Mouse (Mus musculus) ovary, postnatal 10 days (tissue): Measurements from ENCODE around the gene Hoxb1.

Source experiments
- DNase-seq: peaks from one replicate; pipeline ENCODE4 v3.0.0; 2022; ENCODE audit warnings: low spot score

Hoxb1 gene

DNA sequence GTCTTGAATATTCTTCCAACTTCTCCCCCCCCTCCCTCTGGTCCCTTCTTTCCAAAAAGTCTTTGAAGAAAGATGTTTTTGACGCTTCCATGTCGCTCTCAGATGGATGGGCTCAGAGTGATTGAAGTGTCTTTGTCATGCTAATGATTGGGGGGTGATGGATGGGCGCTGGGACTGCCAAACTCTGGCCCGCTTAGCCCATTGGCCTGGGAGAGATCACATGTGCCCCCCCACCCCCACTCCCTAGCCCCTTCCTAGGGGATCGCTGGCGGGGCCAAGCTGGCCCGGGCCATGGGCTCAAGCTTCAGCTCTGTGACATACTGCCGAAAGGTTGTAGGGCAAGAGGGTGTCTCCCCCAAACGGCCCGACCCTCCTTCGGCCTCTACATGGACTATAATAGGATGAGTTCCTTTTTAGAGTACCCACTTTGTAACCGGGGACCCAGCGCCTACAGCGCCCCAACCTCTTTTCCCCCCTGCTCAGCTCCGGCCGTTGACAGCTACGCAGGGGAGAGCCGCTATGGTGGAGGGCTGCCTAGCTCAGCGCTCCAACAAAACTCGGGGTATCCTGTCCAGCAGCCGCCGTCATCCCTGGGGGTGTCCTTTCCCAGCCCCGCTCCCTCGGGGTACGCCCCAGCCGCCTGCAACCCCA is at the start of gene Hoxb1:
Gene Hoxb1 (plus strand): TSS at position 312 of the 651 bp plus-strand sequence.
- DNase-seq, result no peak

DNA sequence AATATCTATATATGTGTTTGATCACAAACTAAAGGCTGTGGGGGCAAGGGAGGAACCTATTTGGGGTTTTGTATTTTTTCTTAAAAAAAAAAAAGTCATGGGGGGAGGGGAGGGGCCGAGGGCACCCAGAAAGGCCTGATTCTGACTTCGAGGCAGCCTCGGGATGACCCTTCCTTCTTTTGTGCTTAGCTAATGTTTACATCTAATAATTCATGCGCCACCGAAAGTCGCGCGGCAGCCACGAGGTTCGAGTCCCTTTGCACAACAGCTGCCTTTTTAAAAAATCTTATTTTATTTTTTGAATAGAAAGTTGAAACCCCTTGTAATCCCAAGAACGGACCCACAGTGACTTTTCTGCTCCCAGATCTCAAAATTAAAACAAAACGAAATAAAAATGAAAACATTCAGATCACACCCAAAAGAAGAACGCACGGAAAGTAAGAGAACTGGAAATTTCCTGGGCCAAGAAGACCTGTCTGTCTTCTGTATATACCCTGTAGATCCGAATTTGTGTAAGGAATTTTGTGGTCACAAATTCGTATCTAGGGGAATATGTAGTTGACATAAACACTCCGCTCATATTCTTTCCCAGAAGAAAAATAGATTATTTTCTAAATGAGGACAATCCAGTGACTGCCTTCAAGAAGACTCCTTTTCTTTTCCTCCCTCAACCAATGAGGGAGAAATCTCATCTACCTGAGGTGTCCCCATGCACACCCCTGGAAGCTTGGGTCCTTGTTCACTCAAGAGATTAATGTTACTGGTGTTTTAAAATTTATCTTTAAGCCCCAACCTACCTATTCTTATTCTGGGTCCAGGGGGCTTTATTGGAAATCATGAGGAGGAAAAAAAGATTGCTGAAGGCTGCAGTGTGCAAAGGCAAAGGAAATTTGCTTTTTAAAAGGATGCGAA is 48.6 kb upstream of the Hoxb1 start:
- DNase-seq, result no peak

DNA sequence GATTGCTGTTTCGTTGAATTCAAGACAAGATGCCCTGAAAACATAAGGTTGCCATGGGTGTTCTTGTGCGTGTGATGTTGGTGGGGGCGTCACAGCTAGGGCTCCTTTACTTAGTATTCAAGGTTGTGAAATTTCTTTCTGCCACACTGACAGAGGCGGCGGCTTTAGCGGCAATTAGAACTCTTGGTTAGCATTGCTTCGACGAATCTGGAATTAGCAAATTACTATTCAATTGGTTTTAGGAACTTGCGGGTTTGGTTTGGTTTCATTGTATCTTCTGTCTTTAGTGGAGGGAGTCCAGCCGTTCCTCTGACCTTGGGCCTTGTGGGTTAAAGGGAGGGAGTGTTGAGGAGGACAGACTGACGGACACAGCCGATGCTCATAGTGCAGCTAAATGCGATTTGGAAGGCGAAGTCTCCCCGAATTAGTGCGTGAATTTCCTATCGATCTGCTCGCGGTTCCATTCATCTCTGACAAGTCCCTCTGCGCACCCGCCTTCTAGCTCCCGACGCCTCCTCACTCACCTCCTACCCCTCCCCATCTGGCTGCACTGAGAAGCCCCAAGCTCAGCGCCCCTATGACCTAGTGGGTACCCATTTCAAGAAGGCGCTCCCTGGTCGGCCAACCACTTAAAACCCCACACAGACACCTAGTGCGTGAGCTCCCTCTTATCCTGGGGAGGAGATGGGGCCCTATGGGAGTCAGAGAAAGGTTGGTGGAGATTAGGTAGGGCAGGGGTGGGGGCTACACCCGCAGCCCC is 47.8 kb upstream of the Hoxb1 start, which contains the start of gene Hoxb4:
Gene Hoxb4 (plus strand): TSS at position 660 of the 760 bp plus-strand sequence.
- no peak for DNase-seq

DNA sequence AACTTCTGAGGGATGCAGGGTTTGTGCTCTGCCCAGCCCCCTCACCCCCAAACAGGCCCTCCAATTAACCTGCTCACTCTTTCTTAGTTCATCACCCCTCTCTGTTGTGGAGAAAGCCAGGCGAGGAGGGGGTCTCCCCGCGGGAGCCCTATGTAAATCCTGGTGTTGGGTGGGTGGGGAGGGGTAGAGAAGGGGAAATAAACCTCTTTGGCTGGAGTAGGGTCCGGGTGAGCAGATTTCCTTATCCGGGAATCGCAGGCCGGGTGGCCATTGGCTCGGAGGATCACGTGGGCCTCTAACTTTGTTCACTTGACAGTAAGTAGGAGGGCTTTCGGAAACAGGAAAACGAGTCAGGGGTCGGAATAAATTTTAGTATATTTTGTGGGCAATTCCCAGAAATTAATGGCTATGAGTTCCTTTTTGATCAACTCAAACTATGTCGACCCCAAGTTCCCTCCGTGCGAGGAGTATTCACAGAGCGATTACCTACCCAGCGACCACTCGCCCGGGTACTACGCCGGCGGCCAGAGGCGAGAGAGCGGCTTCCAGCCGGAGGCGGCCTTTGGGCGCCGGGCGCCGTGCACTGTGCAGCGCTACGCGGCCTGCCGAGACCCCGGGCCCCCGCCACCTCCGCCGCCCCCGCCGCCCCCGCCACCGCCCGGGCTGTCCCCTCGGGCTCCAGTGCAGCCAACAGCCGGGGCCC is 47.0 kb upstream of the Hoxb1 start:
- no peak for DNase-seq

DNA sequence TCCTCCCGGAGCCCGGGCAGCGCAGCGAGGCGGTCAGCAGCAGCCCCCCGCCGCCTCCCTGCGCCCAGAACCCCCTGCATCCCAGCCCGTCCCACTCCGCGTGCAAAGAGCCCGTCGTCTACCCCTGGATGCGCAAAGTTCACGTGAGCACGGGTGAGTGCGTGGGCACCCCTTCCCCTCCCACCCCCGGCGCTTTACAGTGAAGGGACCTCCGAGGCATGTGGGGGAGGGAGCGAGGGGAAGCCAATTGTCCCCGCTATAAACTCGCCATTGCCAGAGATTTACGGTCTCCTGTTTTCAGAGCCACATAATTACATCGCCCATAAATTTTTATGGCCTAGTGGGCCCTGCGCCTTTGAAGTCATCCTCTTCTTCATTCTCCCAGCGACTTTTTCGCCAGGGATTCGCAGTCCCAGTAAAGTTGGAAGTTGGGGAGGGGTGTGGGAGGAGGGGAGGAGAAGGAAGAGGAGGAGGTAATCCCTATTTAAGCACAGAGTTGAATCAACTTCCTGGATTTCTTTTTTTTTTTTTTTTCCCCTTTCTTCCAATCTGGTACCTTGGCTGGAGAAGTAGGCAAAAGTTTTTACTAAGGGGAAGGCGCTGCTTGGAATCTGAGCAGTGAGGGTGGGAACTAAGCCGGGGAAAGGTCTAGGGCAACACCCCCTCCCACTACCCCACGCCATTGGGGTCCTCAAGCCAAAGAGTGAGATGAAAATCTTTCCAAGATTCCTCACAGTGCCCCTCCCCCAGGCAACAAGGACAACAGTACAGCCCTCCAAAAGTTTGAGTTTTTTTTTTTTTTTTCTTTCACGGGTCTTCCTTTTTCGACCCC is 46.3 kb upstream of the Hoxb1 start:
- DNase-seq, result no peak

DNA sequence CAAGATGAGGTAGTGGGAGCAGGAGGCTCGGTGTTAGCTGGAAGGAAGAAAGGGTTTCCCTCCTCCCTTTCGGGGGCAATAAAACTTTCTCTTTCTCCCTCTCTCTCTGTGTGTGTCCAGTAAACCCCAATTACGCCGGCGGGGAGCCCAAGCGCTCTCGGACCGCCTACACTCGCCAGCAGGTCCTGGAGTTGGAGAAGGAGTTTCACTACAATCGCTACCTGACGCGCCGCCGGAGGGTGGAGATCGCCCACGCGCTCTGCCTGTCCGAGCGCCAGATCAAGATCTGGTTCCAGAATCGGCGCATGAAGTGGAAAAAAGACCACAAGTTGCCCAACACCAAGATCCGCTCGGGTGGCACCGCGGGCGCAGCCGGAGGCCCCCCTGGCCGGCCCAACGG is 45.6 kb upstream of the Hoxb1 start:
- DNase-seq, result no peak

DNA sequence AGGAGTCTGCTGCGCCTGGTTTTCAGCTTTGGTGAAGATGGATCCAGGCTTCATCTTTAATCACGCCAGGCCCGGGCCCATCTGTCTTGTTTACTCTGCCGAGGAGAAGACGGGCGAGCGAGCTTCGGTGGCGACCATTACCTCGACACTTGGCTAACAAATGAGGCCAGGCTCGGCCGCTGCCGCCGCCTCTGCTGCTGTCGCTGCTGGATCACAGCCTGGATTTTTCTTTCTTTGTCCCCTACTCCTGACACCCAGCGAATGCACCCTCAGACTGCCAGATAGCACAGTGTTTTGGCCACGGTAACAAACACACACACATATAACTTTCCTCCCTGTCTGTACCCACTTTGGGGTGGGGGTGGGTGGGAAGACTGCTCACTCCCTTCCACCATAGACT is 44.9 kb upstream of the Hoxb1 start:
- DNase-seq, result no peak

DNA sequence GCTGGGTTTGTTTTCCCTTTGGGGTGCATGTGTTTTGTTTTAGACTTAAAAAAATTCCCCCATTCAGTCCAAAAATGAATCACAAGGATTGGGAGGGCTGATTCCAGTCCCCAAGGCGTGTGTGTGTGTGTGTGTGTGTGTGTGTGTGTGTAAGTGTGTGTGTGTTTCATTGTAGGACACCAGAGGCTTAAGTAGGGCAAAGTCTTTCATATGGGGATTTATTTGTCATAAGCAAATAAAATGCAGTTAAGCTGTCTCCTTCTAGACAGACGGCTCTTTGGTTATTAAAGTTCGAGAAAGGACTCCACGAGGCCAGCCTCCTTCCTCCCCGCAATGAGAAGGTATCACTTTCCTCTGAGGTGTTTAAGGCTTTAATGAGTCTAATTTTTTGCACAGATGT is 43.7 kb upstream of the Hoxb1 start:
- DNase-seq, result no peak

DNA sequence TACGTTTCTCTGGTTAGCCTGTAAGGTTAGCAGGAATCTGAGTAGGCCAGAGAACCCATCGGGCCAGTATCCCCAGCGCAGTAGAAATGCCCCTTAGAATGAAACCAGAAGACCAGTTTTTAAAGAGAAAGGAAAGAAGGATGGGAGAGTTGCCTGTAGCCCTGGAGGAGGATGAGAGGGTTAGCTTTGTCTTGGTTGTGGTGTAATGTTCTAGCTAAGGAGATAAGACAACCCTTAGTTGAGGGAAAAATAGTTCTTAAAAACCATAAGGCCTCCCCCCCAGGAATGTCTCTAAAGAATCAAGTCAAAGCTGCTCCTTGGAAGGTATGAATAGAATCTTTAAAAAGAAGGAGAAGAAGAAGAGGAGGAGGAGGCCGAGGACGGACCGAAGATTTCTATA is 42.8 kb upstream of the Hoxb1 start:
- DNase-seq, result no peak

DNA sequence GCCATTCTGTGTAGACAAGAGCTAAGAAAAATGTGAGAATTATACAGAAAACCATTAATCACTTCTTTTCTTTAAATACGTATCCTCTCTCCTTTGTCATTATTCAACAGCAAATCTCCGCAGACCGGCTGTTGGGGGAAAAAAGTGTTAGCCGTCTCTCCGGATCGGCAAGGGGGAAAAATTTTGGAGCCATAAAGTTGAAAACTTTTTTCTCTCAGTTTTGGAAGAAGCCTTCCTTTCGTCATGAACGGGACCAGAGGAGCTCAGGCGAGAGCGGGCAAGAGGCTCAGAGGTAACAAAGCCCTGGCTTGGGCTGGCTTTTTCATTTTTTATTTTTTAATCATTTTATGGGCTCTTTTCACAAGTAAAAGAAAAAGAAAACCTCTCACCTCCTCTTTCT is 42.4 kb upstream of the Hoxb1 start, which contains the start of gene Hoxb3:
Gene Hoxb3 (plus strand): TSS at position 173 of the 400 bp plus-strand sequence.
- no peak for DNase-seq

DNA sequence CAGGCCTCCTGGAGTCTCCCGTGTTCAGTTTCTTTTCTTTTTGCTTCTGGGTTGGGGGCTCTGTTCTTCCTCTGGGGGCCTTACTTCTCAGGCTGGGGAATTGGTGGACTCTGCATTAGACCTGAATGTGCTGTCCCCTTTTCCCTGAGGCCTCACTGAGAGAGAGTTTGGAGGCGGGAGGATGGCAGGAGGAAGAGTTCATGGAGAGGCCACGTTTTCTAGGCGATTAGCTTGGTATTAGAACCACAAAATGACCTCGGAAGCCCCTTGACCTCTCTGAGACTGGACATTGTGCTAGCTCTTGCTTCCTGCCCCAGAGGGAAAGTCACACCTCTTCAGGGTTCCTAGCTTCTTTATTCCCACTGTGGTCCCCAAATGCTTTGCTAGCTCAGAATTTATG is 41.4 kb upstream of the Hoxb1 start:
- DNase-seq, result no peak

DNA sequence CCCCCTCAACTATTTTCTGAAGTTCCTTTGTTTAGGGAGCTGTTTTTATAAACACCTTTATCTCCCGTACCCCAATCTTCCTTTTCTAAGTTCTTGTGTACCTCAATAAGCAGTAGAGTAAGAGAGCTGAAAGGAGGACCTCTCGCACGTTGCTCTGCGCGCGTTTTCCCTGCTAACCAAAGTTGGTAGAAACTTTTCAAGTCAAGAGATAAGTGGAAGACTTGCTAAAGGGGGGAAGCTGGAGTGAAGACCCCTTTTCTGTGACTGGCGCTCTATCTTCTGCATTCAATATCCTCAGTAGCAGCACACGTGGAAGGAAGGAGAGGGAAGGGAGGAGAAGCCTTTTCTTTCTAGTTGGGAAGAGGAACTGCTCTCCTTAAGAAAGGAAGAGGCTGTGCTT is 40.6 kb upstream of the Hoxb1 start:
- no peak for DNase-seq

DNA sequence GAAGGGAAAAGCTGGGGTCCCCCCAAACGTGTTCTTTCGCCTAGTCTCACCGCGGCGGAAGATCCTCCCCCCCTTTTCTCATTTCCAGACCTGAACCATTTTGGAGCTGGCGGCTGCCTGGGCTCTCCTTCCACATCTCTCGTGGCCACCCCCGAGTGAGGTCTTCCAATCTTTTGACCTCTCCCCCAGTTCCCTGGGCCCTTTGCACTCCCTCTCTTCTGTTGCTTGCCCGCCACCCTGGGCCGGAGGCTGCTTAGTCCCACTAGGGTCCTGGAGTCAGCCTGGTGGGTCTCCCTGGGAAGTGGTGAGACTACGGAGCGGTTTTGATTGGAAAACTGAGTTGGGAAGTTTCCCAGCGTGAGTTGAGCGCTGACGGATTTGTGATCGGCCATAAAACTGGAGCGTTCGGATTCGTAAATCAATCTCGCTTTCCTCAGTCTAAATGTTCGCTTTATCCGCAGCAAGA is 39.8 kb upstream of the Hoxb1 start:
- no peak for DNase-seq

DNA sequence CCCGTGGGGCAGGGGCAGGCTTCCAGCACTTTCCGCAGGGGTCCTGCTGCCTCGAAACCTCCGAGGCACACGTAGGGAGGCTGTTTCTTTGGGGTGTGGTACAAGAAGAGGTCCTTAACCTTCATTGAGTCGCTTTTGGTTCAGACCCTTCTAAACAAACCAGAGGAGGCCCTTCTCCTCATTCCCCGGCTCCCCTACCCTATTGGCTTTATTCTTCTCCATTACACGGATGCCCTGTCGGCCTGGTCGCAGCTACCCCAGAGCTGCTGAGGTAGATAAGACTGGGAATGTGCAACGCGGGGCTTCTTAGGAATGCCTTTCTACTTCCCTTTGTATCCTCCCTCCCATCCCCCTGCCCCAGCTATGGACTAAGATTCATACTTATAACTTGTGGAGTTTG is 38.8 kb upstream of the Hoxb1 start:
- DNase-seq, result no peak

DNA sequence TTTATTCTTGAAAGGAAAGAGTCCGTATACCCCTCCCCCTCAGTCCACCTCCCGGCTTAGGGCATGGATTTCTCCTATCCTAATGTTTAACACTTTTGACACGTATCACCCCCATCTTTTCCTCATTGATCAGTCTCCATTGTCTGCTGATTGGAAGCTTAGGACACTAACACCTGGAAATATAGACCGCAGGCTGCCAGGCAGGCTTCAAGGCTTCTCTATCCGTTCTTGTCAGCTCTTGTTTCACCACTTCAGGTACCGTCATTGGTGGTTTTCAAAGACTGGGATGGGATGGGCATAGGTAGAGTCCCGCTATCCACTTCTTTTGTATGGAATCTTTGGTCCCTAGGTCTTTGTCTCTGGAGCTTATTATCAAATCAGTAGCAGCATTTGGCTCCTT is 38.4 kb upstream of the Hoxb1 start:
- DNase-seq, result no peak

DNA sequence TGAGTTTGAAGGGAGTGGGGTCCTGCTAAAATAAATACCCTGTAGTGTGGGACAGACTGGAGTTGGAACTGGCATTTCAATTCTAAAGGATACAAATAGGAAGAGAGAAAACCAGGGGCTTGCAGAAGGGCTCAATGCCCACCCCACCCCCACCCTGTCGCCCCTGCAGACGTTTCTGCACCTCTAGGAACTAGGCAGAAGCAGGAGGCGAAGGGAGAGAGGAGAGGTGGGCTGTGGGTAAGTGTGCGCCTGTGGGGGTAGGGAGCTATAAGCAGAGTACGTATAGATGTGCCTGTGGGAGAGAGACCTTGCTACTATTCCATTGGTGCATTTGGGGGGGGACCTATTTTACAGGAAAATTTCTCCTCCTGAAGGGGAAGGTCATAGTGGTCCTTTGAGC is 37.8 kb upstream of the Hoxb1 start:
- no peak for DNase-seq

DNA sequence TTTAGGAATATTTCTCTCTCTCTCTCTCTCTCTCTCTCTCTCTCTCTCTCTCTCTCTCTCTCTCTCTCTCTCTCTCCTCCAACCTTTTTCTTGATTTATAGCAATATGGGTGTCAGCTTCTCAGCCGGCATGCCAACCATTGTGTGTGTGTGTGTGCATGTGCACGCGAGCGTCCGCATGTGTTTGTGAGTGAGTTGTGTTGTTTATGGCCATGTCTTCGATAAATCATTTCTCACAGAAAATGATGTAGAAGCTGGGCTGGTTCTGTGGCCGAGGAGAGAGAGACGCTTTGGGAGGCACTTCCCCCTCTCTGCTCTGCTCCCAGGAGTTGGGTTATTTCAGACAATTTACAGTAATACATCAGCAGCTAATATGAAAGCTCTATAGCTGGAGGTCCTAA is 36.9 kb upstream of the Hoxb1 start:
- DNase-seq, result no peak

DNA sequence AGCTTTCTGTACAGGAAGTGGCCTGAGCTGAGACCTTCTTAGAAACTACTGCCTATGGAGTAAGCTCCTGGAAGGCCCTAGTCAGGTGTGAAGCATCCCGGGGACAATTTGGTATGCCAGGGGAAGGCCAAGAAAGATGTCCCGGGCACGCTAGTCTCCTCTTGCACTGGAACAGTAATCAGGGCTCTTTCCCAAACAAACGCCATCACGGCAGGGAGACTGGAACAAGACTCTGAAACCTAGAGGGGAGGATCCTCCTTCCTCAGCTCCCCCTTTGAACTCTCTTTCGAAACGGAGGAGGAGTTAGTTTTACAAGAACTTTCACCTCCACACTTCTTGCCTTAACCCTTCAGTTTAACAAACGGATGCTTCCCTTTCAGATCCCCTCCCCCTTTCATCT is 33.4 kb upstream of the Hoxb1 start:
- no peak for DNase-seq

DNA sequence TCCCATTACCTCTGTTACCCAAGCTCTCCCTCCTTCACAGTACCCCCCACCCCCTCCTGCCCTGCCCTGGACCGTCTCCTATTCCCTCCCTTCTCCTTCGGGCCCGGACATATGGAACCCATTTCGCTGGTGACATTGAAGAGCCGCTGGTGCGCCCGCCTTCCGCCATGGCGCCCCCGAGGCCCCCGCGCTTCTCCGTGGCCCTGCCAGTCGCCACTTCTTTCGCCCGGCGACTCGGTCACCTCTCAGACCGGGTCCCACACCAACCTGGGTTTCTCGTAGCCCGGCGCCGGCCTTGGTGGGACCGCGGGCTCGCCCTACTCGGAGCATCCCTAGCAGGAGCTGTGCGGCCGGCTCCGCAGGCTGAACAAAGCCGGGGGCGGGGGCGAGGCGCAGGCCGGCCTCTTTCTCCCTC is 32.9 kb upstream of the Hoxb1 start:
- no peak for DNase-seq

DNA sequence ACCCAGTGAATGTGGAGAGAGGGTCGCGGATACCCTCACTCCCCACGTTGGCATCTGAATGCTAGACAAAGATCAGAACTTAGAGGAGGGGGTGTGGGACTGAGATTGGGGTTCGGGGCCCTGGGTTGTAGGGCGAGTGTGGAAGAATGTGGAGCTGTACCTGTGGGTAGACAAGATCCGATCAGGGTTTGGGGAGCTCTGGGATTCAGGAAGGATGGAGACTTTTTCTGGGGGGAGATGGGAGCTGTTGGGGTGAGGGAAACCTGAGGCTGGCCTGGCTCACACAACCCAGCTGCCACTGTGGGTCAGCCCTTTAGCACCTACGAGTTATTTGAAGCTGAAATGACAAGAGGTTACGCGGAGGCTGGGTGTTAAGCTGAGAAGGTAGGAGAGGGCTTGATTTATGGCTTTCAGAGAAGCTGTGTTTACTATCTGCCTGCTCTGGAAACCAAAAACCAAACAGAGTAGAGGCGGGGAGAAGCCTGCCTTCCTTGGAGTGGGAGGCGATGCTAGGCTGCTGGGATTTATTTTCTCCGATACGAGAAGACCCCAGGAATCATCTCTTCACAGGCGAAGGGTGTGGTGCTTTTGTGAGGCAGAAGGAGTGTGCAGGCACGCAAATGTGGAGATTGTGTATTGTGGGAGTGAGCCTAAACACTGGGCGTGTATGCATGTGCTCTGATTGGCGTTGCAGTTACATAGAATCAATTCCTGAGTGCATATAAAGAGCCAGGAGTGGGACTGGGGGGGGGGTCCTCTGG is 32.1 kb upstream of the Hoxb1 start:
- DNase-seq, result no peak
